Mouse (Mus musculus) intestine, embryonic 16.5 days (tissue): ENCODE measurements around the gene Tex10. TPM values are rescaled to one million over a fixed set of nuclear protein-coding genes. Genes with fewer than 3 reads are reported as not detected.

ENCODE experiments used
- ATAC-seq: fragments of 200-750 bp; cut with Nextera tagmentation; 2 replicates; pipeline ENCODE4 v1.8.0; 2017; ENCODE audit warnings: moderate TSS enrichment, moderate library complexity
- H3K27ac ChIP-seq: fragments of 300-500 bp; sonication (generic); 2 replicates; pipeline ENCODE4 v1.5.1; 2014; ENCODE audit warnings: mild to moderate bottlenecking, low read length
- H3K27me3 ChIP-seq: fragments of 300-500 bp; sonication (generic); replicated peaks from 2 replicates; pipeline ENCODE4 v1.6.1; 2014; ENCODE audit warnings: low read length, control low read depth, mixed read lengths; ENCODE audit not compliant: control insufficient read depth, insufficient read depth
- H3K36me3 ChIP-seq: fragments of 300-500 bp; sonication (generic); 2 replicates; pipeline ENCODE4 v1.6.1; 2014; ENCODE audit warnings: low read length, control low read depth; ENCODE audit not compliant: control insufficient read depth, insufficient read depth
- H3K4me1 ChIP-seq: fragments of 300-500 bp; sonication (generic); 2 replicates; pipeline ENCODE4 v1.6.1; 2014; ENCODE audit warnings: low read length, control low read depth, mixed read lengths; ENCODE audit not compliant: control insufficient read depth, insufficient read depth
- H3K4me2 ChIP-seq: fragments of 300-500 bp; sonication (generic); 2 replicates; pipeline ENCODE4 v1.6.1; 2014; ENCODE audit warnings: low read depth, low read length, control low read depth
- H3K4me3 ChIP-seq: fragments of 300-500 bp; sonication (generic); 2 replicates; pipeline ENCODE4 v1.5.1; 2014; ENCODE audit warnings: mild to moderate bottlenecking, low read length
- H3K9ac ChIP-seq: fragments of 300-500 bp; sonication (generic); 2 replicates; pipeline ENCODE4 v1.6.1; 2014; ENCODE audit warnings: low read depth, low read length
- H3K9me3 ChIP-seq: fragments of 300-500 bp; sonication (generic); 2 replicates; pipeline ENCODE4 v1.6.1; 2016; ENCODE audit warnings: low read length, control low read depth; ENCODE audit not compliant: control insufficient read depth
- WGBS: fragments of 180-500 bp; shearing (Covaris S2); extraction: QIAGEN DNeasy Blood & Tissue Kit; methylation state at CpG from one replicate; pipeline ENCODE4 v1.1.7; 2014; 5-methylcytosine and 5-hydroxymethylcytosine counted together
- polyA plus RNA-seq: library from polyadenylated mRNA; unstranded; fragments of >200 nt; fragmentation: Nextera tagmentation; extraction: Ambion mirVana; gene quantifications from 2 replicates; pipeline ENCODE4 v1.2.1, GENCODE M21; 2015

Gene Tex10
- polyA plus RNA-seq, 1 experiment from 2014 or later: 45.0 TPM

DNA sequence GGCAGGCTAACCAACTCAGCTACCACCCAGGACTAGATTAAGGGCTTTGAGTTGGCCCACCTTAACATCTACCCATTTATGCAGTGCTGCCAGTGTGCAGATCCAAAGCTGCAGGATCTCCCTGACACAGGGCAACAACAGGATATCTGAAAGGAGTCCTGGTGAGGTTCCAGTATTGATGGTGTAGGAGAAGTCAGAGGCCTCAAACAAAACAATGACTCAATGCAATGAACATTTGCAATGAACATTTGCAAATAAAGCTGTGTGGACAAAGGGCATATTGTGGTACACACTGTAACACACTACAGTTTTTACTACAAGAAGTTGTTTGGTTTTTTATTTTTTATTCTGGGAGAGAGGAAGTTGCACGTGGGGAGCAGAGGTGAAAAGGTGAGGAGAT lies 12.2 kb downstream of the Tex10 start:
- H3K27me3 ChIP-seq: no peaks in the 10 kb centered on the region
- no peak overlapping the region for H3K27ac ChIP-seq
- H3K4me2 ChIP-seq: no peak overlapping the region
- H3K36me3 ChIP-seq: peaks cover 5% of the 10 kb centered on the region; the same call in 1 of the 2 replicates
- 63% methylated on average over 1 of the region's 1 CpGs for WGBS
- H3K4me1 ChIP-seq: no peaks in the 10 kb centered on the region
- H3K4me3 ChIP-seq: no peak overlapping the region
- no peak overlapping the region for H3K9ac ChIP-seq
- H3K9me3 ChIP-seq: no peaks in the 10 kb centered on the region
- no peak for ATAC-seq

DNA sequence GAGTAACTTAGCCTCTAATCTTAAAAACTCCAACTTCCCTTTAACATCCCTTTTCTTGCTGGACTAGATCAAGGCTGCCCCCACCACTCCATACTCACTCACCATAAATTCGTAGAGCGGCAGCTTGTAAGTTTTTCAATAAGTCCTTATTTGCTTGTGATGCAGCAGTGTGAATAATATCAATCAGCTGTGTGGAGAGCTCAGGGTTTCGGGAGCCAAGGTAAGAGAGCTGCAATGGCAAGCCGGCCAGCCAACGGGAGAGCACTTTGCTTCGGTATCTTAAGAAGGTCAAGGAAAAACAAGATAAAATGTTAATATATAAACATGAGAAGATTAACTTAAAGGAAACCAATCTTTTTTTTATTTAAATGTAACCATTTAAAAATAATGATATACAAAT lies 14.8 kb downstream of the Tex10 start:
- no peak for ATAC-seq
- H3K27me3 ChIP-seq: no peaks in the 10 kb centered on the region
- H3K36me3 ChIP-seq: peaks cover 7% of the 10 kb centered on the region; the same call in 1 of the 2 replicates
- no peak overlapping the region for H3K27ac ChIP-seq
- WGBS: 92% methylated on average over 6 of the region's 6 CpGs
- H3K4me2 ChIP-seq: no peak overlapping the region
- H3K9me3 ChIP-seq: no peaks in the 10 kb centered on the region
- H3K9ac ChIP-seq: no peak overlapping the region
- H3K4me3 ChIP-seq: no peak overlapping the region
- no peaks in the 10 kb centered on the region for H3K4me1 ChIP-seq

DNA sequence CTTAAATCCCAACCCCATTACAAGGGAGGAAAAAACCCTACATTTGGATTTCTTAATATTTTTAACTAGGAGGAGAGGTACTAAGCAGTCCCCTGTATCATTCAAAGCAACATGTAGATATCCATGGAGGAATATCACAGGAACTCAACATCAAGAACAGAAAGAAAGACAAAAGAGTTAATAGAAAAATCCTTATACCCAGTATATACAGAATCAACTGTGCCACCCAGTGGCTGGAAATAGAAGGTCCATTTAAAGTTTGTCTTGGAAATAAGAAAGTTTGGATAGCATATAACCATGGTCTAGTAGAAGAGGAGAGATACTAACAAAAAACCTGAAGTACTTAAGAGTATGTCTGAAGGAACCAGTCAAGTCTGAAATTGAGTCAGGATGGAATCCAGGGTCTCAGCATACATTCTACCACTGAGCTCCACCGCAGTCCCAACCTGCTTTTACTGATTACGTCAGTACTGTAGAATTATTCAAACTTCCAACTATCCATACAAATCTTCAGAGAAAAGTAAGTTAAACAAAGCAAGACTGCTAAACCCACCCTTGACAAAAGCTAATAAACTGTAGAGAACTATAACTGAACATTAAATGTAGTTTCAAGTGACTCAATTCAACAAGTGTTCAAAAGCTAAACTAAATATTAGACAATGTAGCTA lies 19.0 kb downstream of the Tex10 start:
- Histone ChIP-seq H3K27me3 (no peaks in the 10 kb centered on the region), H3K9ac (no peak overlapping the region), H3K27ac (no peak overlapping the region), H3K36me3 (peaks cover 7% of the 10 kb centered on the region; the same call in 1 of the 2 replicates), H3K4me3 (no peak overlapping the region), H3K9me3 (no peaks in the 10 kb centered on the region), H3K4me1 (no peaks in the 10 kb centered on the region), H3K4me2 (no peak overlapping the region)
- ATAC-seq: no peak
- WGBS: 89% methylated on average over 2 of the region's 2 CpGs

DNA sequence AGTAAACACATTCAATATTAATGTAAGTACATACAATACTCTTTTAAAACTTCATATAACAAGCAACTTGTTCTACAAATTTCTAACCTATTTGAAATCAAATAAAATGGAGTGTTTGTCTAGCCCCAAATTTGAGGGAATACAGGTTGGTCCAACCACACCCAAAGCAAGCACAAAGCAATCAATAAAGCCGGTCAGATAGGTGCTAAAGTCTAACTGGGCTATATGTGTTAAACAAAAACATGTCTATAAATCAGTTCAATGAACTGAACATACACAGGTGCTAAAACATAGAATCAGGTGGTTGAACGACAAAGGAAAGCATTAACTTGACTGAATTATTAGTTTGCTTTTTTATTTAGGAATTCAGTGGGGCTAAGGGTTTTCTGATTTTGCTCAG lies 45.2 kb downstream of the Tex10 start:
- no peaks in the 10 kb centered on the region for H3K27me3 ChIP-seq
- H3K36me3 ChIP-seq: peaks cover 14% of the 10 kb centered on the region
- H3K4me3 ChIP-seq: no peak overlapping the region
- H3K9me3 ChIP-seq: no peaks in the 10 kb centered on the region
- no peak overlapping the region for H3K9ac ChIP-seq
- no peak for ATAC-seq
- no peak overlapping the region for H3K4me2 ChIP-seq
- H3K4me1 ChIP-seq: no peaks in the 10 kb centered on the region
- 55% methylated on average over 2 of the region's 2 CpGs for WGBS
- no peak overlapping the region for H3K27ac ChIP-seq

DNA sequence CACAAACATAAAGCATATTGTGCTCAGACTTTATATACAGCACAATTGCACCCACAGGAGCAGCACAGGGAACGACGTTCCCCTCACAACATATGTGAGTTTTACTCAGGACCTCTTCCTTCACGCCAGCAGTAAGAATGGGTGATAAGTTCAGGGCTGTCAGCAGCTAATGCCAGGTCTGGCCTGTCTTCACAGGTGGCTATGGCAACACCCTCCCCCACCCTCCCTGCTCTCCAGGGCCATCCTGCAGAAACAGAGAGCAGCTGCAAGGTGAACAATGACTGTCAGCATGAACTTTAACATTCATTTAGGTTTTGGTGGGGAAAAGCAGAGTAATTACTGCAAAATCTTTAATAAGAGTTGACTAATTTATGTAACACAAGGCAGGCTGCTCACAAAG lies 45.8 kb downstream of the Tex10 start:
- Histone ChIP-seq H3K27me3 (no peaks in the 10 kb centered on the region), H3K4me2 (no peak overlapping the region), H3K4me1 (no peaks in the 10 kb centered on the region), H3K9me3 (no peaks in the 10 kb centered on the region), H3K27ac (no peak overlapping the region), H3K4me3 (no peak overlapping the region), H3K36me3 (peaks cover 14% of the 10 kb centered on the region), H3K9ac (no peak overlapping the region)
- WGBS: 59% methylated on average over 3 of the region's 3 CpGs
- no peak for ATAC-seq

DNA sequence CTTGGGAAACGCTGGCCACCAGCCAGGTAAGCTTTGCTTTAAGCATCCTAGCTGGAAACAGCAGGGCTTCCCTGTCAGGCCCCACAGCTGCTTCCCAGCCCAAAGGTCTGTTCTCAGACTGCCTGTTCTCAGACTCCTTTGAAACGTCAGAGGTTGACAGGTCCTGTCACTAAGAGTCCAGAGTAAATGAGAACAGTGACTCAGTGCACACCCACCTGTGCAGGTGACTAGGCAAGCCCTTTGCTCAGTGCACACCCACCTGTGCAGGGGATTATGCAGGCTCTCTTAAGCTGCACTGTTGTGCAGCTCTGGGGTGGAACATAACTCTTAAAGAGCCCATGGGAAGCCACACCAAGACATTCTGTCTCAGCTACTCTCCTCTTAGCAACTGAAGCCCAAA lies 49.5 kb downstream of the Tex10 start:
- Histone ChIP-seq H3K4me2 (no peak overlapping the region), H3K9ac (no peak overlapping the region), H3K9me3 (no peaks in the 10 kb centered on the region), H3K27me3 (no peaks in the 10 kb centered on the region), H3K27ac (no peak overlapping the region), H3K4me1 (no peaks in the 10 kb centered on the region), H3K4me3 (no peak overlapping the region), H3K36me3 (peaks cover 7% of the 10 kb centered on the region; the same call in 1 of the 2 replicates)
- 53% methylated on average over 2 of the region's 2 CpGs for WGBS
- ATAC-seq: peak; percentile 73

DNA sequence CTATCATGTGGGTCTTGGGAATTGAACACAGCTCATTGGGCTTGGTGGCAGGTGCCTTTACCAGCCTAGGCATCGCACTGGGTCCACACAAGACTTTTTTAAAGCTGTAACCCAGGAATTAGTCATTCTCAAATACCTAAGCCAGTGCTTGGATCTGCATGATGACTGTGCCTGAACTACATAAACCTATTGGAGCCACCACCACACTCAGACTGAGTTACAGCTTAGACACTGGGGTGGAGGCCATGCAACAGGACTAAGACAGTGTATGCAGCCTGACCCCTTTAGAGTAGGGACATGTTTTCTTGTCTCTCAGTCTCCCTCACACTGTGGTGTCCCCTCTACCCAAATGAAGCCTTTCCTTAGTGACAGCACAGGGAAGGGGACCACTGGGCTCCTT lies 50.6 kb downstream of the Tex10 start:
- no peak overlapping the region for H3K27ac ChIP-seq
- H3K4me3 ChIP-seq: no peak overlapping the region
- H3K36me3 ChIP-seq: peaks cover 7% of the 10 kb centered on the region; the same call in 1 of the 2 replicates
- ATAC-seq: no peak
- no peaks in the 10 kb centered on the region for H3K9me3 ChIP-seq
- no peaks in the 10 kb centered on the region for H3K27me3 ChIP-seq
- 95% methylated on average over 1 of the region's 1 CpGs for WGBS
- H3K9ac ChIP-seq: no peak overlapping the region
- H3K4me2 ChIP-seq: no peak overlapping the region
- H3K4me1 ChIP-seq: no peaks in the 10 kb centered on the region

DNA sequence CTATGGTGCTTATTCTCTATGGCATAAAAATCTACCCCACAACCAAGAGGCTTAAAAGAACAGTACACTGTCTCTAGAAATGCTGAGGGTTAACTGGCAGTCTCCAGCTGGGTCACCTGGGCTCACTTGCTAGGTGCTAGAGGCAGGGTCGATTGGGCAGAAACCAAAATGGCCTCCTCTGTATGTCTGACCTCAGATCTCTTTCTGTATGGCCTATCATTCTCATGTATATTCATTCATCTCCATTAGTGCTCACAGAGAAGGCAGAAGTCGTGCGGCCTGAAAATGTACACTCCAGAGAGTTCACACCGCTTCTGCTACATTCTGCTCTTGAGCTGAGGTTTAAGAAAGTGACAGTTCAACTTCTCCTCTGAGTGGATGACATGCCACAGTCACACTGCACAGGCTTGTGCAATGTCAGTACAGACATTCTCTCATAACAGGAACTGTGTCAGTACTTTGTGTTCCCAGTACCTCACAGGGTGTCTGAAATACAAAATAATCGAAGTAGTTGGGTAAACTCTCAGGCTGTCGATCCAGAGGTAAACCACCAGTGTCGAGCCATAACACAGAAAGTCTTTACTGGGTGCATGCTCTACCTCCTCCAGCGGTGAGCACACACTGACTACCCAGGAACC lies 54.3 kb downstream of the Tex10 start:
- WGBS: 88% methylated on average over 8 of the region's 8 CpGs
- Histone ChIP-seq H3K4me2 (no peak overlapping the region), H3K36me3 (no peaks in the 10 kb centered on the region), H3K9ac (no peak overlapping the region), H3K4me3 (no peak overlapping the region), H3K4me1 (no peaks in the 10 kb centered on the region), H3K27me3 (no peaks in the 10 kb centered on the region), H3K27ac (no peak overlapping the region), H3K9me3 (no peaks in the 10 kb centered on the region)
- ATAC-seq: no peak

DNA sequence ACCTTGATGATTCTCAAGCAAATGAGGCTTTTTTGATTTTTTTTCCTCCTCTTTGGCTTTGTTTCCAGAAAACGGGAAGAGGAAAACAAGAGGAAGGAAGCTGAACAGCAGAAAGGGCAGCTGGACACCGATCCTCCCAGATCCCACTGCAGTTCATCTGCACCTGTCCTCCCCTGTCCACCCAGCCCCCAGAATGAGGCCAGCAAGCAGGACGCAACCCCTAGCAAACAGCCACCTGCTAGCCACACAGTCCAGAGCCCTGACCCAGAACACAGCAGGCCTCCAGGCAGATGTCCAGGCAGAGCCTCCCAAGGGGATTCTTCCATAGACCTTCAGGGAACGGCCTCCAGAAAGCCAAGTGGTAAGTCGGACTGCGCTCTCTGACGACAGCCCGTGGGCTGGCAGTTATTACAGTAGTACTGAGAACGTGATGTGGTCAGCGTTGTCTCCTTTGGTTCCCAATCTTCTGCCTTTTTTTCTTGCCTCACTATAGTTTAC lies 57.4 kb downstream of the Tex10 start:
- H3K9me3 ChIP-seq: no peaks in the 10 kb centered on the region
- WGBS: 87% methylated on average over 10 of the region's 10 CpGs
- no peak overlapping the region for H3K4me3 ChIP-seq

More for the DNA sequence above, 57.4 kb downstream of the Tex10 start:
- ATAC-seq: no peak
- H3K4me1 ChIP-seq: no peaks in the 10 kb centered on the region
- no peak overlapping the region for H3K27ac ChIP-seq
- no peaks in the 10 kb centered on the region for H3K36me3 ChIP-seq
- H3K9ac ChIP-seq: no peak overlapping the region
- no peak overlapping the region for H3K4me2 ChIP-seq
- H3K27me3 ChIP-seq: no peaks in the 10 kb centered on the region
